Mouse (Mus musculus) C2C12 (cell line): ENCODE data around the gene Crtac1. TPM values are rescaled to one million over a fixed set of nuclear protein-coding genes. Genes with fewer than 3 reads are reported as not detected.
A peak's percentile ranks its signal among the peaks of the same experiment; 100 is the strongest.

ENCODE experiments used
- H3K27me3 ChIP-seq: one replicate; pipeline ENCODE4 v1.6.1; 2011; ENCODE audit not compliant: control insufficient read depth, insufficient read depth, insufficient read length
- H3K36me3 ChIP-seq: one replicate; pipeline ENCODE4 v1.6.1; 2011; ENCODE audit not compliant: control insufficient read depth, insufficient read depth
- H3K4me3 ChIP-seq: one replicate; pipeline ENCODE4 v1.5.1; 2011; ENCODE audit warnings: mild to moderate bottlenecking, control low read depth; ENCODE audit not compliant: poor library complexity, insufficient read depth, severe bottlenecking
- H3K79me2 ChIP-seq: one replicate; pipeline ENCODE4 v1.6.1; 2011; ENCODE audit not compliant: control insufficient read depth, insufficient read depth
- H3K79me3 ChIP-seq: one replicate; pipeline ENCODE4 v1.6.1; 2011; ENCODE audit warnings: low read depth, control low read depth
- H3ac ChIP-seq: one replicate; pipeline ENCODE3; 2011; ENCODE audit warnings: low read depth; ENCODE audit not compliant: control insufficient read depth, insufficient read length
- CEBPB ChIP-seq: IDR thresholded peaks from one replicate; pipeline ENCODE4 v1.6.1; 2011; ENCODE audit warnings: low read depth, mild to moderate bottlenecking, control low read depth, moderate library complexity
- CTCF ChIP-seq: IDR thresholded peaks from one replicate; pipeline ENCODE4 v1.5.1; 2011; ENCODE audit not compliant: control insufficient read depth, insufficient read depth, insufficient read length
- FOSL1 ChIP-seq: IDR thresholded peaks from one replicate; pipeline ENCODE4 v1.8.0; 2011; ENCODE audit warnings: mild to moderate bottlenecking, low read length; ENCODE audit not compliant: poor library complexity, insufficient read depth, severe bottlenecking
- MAX ChIP-seq: IDR thresholded peaks from one replicate; pipeline ENCODE4 v1.6.1; 2011; ENCODE audit warnings: mild to moderate bottlenecking, control low read depth
- MYOD1 ChIP-seq: IDR thresholded peaks from one replicate; pipeline ENCODE4 v1.6.1; 2011; ENCODE audit warnings: low read depth; ENCODE audit not compliant: control insufficient read depth, insufficient read length
- MYOG ChIP-seq: IDR thresholded peaks from one replicate; pipeline ENCODE4 v1.6.1; 2011; ENCODE audit not compliant: control insufficient read depth, insufficient read length; ENCODE audit errors: extremely low read depth
- USF1 ChIP-seq: IDR thresholded peaks from one replicate; pipeline ENCODE4 v1.6.1; 2011; ENCODE audit warnings: low read depth, mild to moderate bottlenecking, control low read depth, moderate library complexity
- polyA plus RNA-seq: library from polyadenylated mRNA; unstranded; fragments of >200 nt; fragmentation: generic; extraction: Trizol; gene quantifications from one replicate; pipeline ENCODE4 v1.2.1, GENCODE M21; 2012; ENCODE audit warnings: missing spikeins

Crtac1 gene
- polyA plus RNA-seq, 1 experiment = not detected

DNA sequence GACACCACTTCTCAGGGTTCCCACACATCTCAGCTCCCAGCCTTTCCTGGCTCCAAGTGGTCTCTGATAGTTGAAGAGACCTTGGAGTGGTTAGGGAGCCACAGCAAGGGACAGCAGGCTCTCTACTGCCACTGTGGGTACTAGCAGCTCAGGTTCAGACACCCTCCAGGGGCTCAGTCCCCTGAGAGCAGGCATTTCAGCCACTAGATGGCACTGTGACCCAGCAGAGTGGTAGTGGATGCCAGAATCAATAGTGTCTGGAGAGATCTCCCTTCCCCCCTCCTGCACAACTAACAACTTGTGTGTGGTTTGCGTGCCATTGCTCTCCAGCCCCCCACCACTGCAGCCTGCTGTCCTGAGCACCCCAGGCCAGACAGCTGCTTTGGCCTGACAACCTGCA is 115.7 kb downstream of the Crtac1 start:
- Histone ChIP-seq H3K27me3 (peaks cover 95% of the 10 kb centered on the region), H3K36me3 (no peaks in the 10 kb centered on the region), H3K79me2 (no peaks in the 10 kb centered on the region), H3K79me3 (no peaks in the 10 kb centered on the region), H3K4me3 (no peak overlapping the region), H3ac (no peak overlapping the region)
- TF ChIP-seq CTCF = peak; percentile 84
- TF ChIP-seq FOSL1 = no peak

DNA sequence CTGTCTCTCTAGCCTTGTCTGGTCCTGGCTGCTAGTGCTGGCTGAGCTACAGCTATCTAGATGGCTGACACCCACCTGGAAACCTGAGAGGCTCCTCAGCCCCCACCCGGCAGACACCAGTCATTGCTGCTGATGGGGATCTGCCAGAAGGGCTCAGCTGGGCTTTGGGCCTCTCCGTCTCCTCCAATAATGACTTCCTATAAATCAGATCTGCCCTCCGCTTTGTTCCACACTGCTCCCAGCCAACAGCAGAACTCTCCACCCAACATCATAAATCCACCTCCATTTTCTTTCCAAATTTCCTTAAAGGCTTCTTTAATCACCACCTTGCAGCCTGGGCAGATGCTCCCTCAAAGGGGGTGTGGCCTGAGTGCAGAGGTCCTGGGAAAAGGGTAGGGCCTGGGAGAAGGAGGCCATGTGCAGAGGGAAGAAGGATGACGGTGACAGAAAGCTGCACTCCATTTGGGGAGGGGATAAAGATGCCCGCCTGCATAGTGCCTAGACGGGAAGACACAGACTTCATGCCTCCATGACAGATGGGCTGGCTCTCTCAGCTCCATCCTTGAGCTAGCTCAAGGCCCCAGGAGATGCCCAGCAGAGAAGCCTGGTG is 116.4 kb downstream of the Crtac1 start:
- TF ChIP-seq MAX (no peak), FOSL1 (no peak), MYOD1 (no peak), USF1 (no peak), MYOG (no peak), CEBPB (no peak), CTCF (no peak)
- no peaks in the 10 kb centered on the region for H3K79me3 ChIP-seq
- H3K79me2 ChIP-seq = no peaks in the 10 kb centered on the region
- no peak overlapping the region for H3K4me3 ChIP-seq
- no peak overlapping the region for H3ac ChIP-seq
- no peaks in the 10 kb centered on the region for H3K36me3 ChIP-seq
- H3K27me3 ChIP-seq = peaks cover 96% of the 10 kb centered on the region

DNA sequence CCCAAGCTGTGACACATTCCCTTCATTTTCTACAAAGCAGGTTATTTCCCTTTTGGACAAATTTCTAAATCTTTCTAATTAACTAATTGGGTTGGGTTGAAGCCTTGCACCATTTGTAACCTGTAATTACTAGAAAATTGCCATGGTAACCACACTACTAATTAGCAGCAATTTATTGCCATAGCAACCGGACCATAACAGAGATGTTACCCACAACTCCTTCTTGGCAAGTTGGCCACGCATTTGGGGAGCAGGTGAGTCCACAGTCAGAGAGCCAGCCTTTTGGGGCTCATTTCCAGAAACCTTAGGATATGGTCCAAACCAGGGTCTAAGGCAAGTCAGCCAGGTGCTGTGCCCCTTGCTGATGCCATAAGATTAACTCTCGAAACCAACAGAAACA is 119.4 kb downstream of the Crtac1 start:
- H3K79me3 ChIP-seq = no peaks in the 10 kb centered on the region
- TF ChIP-seq CTCF = no peak
- no peak for TF ChIP-seq FOSL1
- no peak for TF ChIP-seq MYOD1
- H3ac ChIP-seq = no peak overlapping the region
- no peaks in the 10 kb centered on the region for H3K36me3 ChIP-seq
- H3K79me2 ChIP-seq = no peaks in the 10 kb centered on the region
- peaks cover 85% of the 10 kb centered on the region for H3K27me3 ChIP-seq
- no peak overlapping the region for H3K4me3 ChIP-seq

DNA sequence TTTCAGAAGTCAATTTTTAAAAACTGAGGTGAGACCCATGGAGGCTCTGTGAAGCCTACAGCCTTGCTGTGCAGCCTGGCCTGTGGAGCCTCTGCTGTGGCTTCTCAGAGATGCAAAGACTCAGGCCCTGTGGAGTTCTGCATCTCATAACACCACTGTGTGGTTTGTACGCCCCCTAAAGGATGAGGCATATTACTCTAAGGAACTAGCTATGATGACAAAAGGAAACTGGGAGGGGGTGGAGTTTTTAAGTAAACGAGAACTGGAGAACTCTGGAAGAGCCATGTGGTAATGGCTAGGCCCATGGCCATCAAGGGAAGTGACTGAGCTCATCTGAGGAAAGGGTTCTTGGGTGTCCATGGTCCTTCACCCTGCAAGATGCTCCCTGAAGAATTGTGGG is 120.3 kb downstream of the Crtac1 start:
- no peak overlapping the region for H3K4me3 ChIP-seq
- H3K79me2 ChIP-seq = no peaks in the 10 kb centered on the region
- peaks cover 84% of the 10 kb centered on the region for H3K27me3 ChIP-seq
- TF ChIP-seq MYOD1 (no peak), FOSL1 (no peak), MYOG (no peak), CTCF (no peak)
- no peaks in the 10 kb centered on the region for H3K36me3 ChIP-seq
- H3K79me3 ChIP-seq = no peaks in the 10 kb centered on the region
- H3ac ChIP-seq = no peak overlapping the region

DNA sequence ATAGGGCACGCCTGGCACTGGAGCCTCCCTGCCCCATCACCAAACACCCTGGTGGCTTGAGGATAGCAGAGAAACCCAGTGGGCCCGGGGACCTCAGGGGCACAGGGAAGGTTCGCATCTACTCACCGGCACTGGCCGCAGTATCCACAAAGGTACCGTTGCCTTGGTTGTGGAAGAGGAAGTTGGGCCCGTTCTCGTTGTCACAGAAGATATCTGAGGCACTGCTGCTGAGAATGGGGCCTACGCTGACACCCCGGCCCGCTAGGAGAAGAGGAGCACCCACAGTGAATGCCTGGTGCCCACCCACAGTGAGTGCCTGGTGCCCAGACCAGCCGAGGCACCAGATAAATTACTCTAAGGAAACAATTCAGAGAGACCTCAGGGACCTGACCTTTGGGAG is 122.7 kb downstream of the Crtac1 start:
- Histone ChIP-seq H3K36me3 (no peaks in the 10 kb centered on the region), H3K4me3 (no peak overlapping the region), H3K79me3 (no peaks in the 10 kb centered on the region), H3ac (no peak overlapping the region), H3K79me2 (no peaks in the 10 kb centered on the region), H3K27me3 (peaks cover 73% of the 10 kb centered on the region)
- TF ChIP-seq USF1 = no peak
- no peak for TF ChIP-seq MAX
- no peak for TF ChIP-seq FOSL1
- TF ChIP-seq CEBPB = no peak
- TF ChIP-seq CTCF = no peak
- no peak for TF ChIP-seq MYOG
- TF ChIP-seq MYOD1 = no peak

DNA sequence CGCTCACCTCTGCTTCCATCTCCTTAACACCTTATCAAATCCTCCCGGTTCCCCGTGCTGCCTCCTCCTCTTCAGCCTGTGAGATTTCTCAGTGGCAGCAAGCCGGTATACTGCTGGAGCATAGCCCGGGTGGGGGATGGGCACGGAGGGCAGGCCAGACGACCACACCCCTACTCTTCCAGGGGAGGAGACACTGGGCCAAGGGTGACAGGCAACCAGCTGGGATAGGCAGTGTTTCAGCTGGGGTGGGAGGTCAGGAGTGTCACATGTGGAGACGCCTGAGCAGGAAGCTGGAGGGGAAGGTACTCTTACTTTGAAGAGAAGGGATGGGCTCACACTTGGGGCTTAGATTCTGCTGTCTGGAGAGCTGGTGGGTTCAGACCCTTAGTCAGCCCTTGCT is 124.6 kb downstream of the Crtac1 start:
- no peak overlapping the region for H3K4me3 ChIP-seq
- no peak overlapping the region for H3ac ChIP-seq
- H3K27me3 ChIP-seq = peaks cover 74% of the 10 kb centered on the region
- no peaks in the 10 kb centered on the region for H3K79me2 ChIP-seq
- TF ChIP-seq FOSL1 (no peak), USF1 (no peak), CTCF (no peak), MYOD1 (no peak), MAX (no peak), MYOG (no peak), CEBPB (no peak)
- H3K36me3 ChIP-seq = no peaks in the 10 kb centered on the region
- no peaks in the 10 kb centered on the region for H3K79me3 ChIP-seq
